21 mouse cellular contexts compared by ENCODE assay signal in genomic region chr9:105771380-105771779, GRCm38 (mm10).
"Had no signal": no experiment of that assay in that cellular context is flagged by ENCODE, and none has a peak within 500 bp of the region (broad histone marks: within the 10 kb centered on the region; RNA-seq: fewer than 3 reads in every experiment).

No protein-coding gene starts in this region.

- H3K27ac ChIP-seq: hindbrain, embryonic 14.5 days; hindbrain, postnatal 0 days; limb, embryonic 12.5 days; limb, embryonic 15.5 days; liver, embryonic 14.5 days; midbrain, embryonic 13.5 days; neural tube, embryonic 13.5 days; stomach, embryonic 15.5 days had no signal

- H3K4me2 ChIP-seq: hindbrain, embryonic 14.5 days; limb, embryonic 12.5 days; limb, embryonic 15.5 days; liver, embryonic 11.5 days; midbrain, embryonic 13.5 days; neural tube, embryonic 13.5 days; stomach, embryonic 15.5 days had no signal

- ATAC-seq: hindbrain, postnatal 0 days; inflammation-experienced regulatory T-cells, adult 6 months; intestine, embryonic 16.5 days; liver, postnatal 0 days; midbrain, embryonic 13.5 days; midbrain, embryonic 16.5 days had no signal

- H3K27me3 ChIP-seq: limb, embryonic 12.5 days; limb, embryonic 15.5 days; megakaryocyte, embryonic 14.5 days; midbrain, embryonic 13.5 days; neural tube, embryonic 13.5 days; stomach, embryonic 15.5 days had no signal

- H3K4me1 ChIP-seq: limb, embryonic 15.5 days; megakaryocyte, embryonic 14.5 days; stomach, embryonic 15.5 days had no signal

- H3K4me3 ChIP-seq: limb, embryonic 12.5 days; limb, embryonic 15.5 days; megakaryocyte, embryonic 14.5 days; midbrain, embryonic 10.5 days; midbrain, embryonic 13.5 days; myocyte; neural tube, embryonic 13.5 days; stomach, embryonic 15.5 days had no signal

- DNase-seq: kidney, postnatal 4 days; liver, postnatal 0 days; retina, postnatal 1 day; right cerebral cortex, postnatal 25 days; spleen, adult 18-20 months; thymus, postnatal 25 days had no signal

- H3K36me3 ChIP-seq: limb, embryonic 12.5 days; limb, embryonic 15.5 days; midbrain, embryonic 10.5 days; midbrain, embryonic 13.5 days; neural tube, embryonic 13.5 days; stomach, embryonic 15.5 days had no signal

- H3K9ac ChIP-seq: hindbrain, embryonic 14.5 days; limb, embryonic 12.5 days; limb, embryonic 15.5 days; liver, embryonic 14.5 days; liver, postnatal 0 days; midbrain, embryonic 13.5 days; neural tube, embryonic 13.5 days; stomach, embryonic 15.5 days had no signal

- H3K9me3 ChIP-seq: limb, embryonic 12.5 days; limb, embryonic 15.5 days; midbrain, embryonic 10.5 days; midbrain, embryonic 13.5 days; neural tube, embryonic 13.5 days; stomach, embryonic 15.5 days had no signal
